Mouse (Mus musculus): Measurements from ENCODE around the gene Tom1l2. TPM values are rescaled to one million over a fixed set of nuclear protein-coding genes. Genes with fewer than 3 reads are reported as not detected.

Gene Tom1l2
- total and polyA plus RNA-seq, 3 experiments = 4.8 to 10.4 (median 10.4) TPM

Other genes starting within 250 kb of the Tom1l2 start
- gene Rai1, start 247.9 kb downstream of the Tom1l2 start, total RNA-seq (2012; rRNA removed) = 15.4 and 15.5 TPM in 2 replicates
- 6.5 and 6.6 TPM in 2 replicates for gene Rai1, start 247.9 kb downstream of the Tom1l2 start, total RNA-seq (2014; rRNA removed)
- 19.1 and 22.6 TPM in 2 replicates for gene Rai1, start 247.9 kb downstream of the Tom1l2 start, polyA plus RNA-seq (2012; ENCODE audit: insufficient read length, low read depth)
- gene Srebf1, start 130.3 kb downstream of the Tom1l2 start, total RNA-seq (2012; rRNA removed) = 126 and 129 TPM in 2 replicates
- gene Srebf1, start 130.3 kb downstream of the Tom1l2 start, total RNA-seq (2014; rRNA removed) = 68.7 and 69.8 TPM in 2 replicates
- gene Srebf1, start 130.3 kb downstream of the Tom1l2 start, polyA plus RNA-seq (2012; ENCODE audit: insufficient read length, low read depth) = 120 and 142 TPM in 2 replicates
- gene Drc3, start 424 bp upstream of the Tom1l2 start, total RNA-seq (2012; rRNA removed) = 2.2 and 3.9 TPM in 2 replicates
- gene Drc3, start 424 bp upstream of the Tom1l2 start, total RNA-seq (2014; rRNA removed) = 1.7 and 1.9 TPM in 2 replicates
- 0.93 and 1.4 TPM in 2 replicates for gene Drc3, start 424 bp upstream of the Tom1l2 start, polyA plus RNA-seq (2012; ENCODE audit: insufficient read length, low read depth)
- 18.9 and 23.4 TPM in 2 replicates for gene Gid4, start 64.2 kb upstream of the Tom1l2 start, total RNA-seq (2012; rRNA removed)
- 17.0 and 17.3 TPM in 2 replicates for gene Gid4, start 64.2 kb upstream of the Tom1l2 start, total RNA-seq (2014; rRNA removed)
- gene Gid4, start 64.2 kb upstream of the Tom1l2 start, polyA plus RNA-seq (2012; ENCODE audit: insufficient read length, low read depth) = 14.9 and 17.0 TPM in 2 replicates
- gene Atpaf2, start 65.6 kb upstream of the Tom1l2 start, total RNA-seq (2012; rRNA removed) = 47.8 and 62.4 TPM in 2 replicates
- 72.6 and 79.2 TPM in 2 replicates for gene Atpaf2, start 65.6 kb upstream of the Tom1l2 start, total RNA-seq (2014; rRNA removed)
- gene Atpaf2, start 65.6 kb upstream of the Tom1l2 start, polyA plus RNA-seq (2012; ENCODE audit: insufficient read length, low read depth) = 56.9 and 78.6 TPM in 2 replicates
- 135 and 152 TPM in 2 replicates for gene Drg2, start 101.7 kb upstream of the Tom1l2 start, total RNA-seq (2012; rRNA removed)
- 105 and 115 TPM in 2 replicates for gene Drg2, start 101.7 kb upstream of the Tom1l2 start, total RNA-seq (2014; rRNA removed)
- gene Drg2, start 101.7 kb upstream of the Tom1l2 start, polyA plus RNA-seq (2012; ENCODE audit: insufficient read length, low read depth) = 151 and 155 TPM in 2 replicates
- gene Myo15, start 116.4 kb upstream of the Tom1l2 start, total RNA-seq (2012; rRNA removed) = 0.04 and 0.08 TPM in 2 replicates
- gene Myo15, start 116.4 kb upstream of the Tom1l2 start, total RNA-seq (2014; rRNA removed) = 0.01 TPM in 1 of 2 replicates, not detected in the other
- 0.10 and 0.13 TPM in 2 replicates for gene Myo15, start 116.4 kb upstream of the Tom1l2 start, polyA plus RNA-seq (2012; ENCODE audit: insufficient read length, low read depth)
- 40.5 and 55.0 TPM in 2 replicates for gene Alkbh5, start 183.5 kb upstream of the Tom1l2 start, total RNA-seq (2012; rRNA removed)
- 37.2 and 42.7 TPM in 2 replicates for gene Alkbh5, start 183.5 kb upstream of the Tom1l2 start, total RNA-seq (2014; rRNA removed)
- gene Alkbh5, start 183.5 kb upstream of the Tom1l2 start, polyA plus RNA-seq (2012; ENCODE audit: insufficient read length, low read depth) = 33.8 and 39.6 TPM in 2 replicates